Mouse (Mus musculus) lung, postnatal 14 days (tissue): ENCODE measurements around the gene Cdh6.

Source experiments
- DNase-seq: peaks from one replicate; pipeline ENCODE4 v3.0.0; 2021

The Cdh6 gene

GRCm38 (mm10) chr15:13155418-13155817, 18.1 kb downstream of the Cdh6 start:
- DNase-seq = no peak

GRCm38 (mm10) chr15:13141983-13142382, 31.5 kb downstream of the Cdh6 start:
- DNase-seq = no peak

GRCm38 (mm10) chr15:13139662-13140061, 33.8 kb downstream of the Cdh6 start:
- no peak for DNase-seq

GRCm38 (mm10) chr15:13137166-13137565, 36.3 kb downstream of the Cdh6 start:
- DNase-seq = peak; percentile 2

GRCm38 (mm10) chr15:13134086-13134485, 39.4 kb downstream of the Cdh6 start:
- DNase-seq = peak; percentile 11

GRCm38 (mm10) chr15:13133370-13133769, 40.1 kb downstream of the Cdh6 start:
- no peak for DNase-seq

- DNase-seq = no peak
Measured at GRCm38 (mm10) chr15:13132493-13132892, 41.0 kb downstream of the Cdh6 start.

- no peak for DNase-seq
Measured at GRCm38 (mm10) chr15:13130246-13130645, 43.2 kb downstream of the Cdh6 start.

GRCm38 (mm10) chr15:13100341-13100740, 73.1 kb downstream of the Cdh6 start:
- no peak for DNase-seq

GRCm38 (mm10) chr15:13097861-13098260, 75.6 kb downstream of the Cdh6 start:
- no peak for DNase-seq

GRCm38 (mm10) chr15:13095406-13095805, 78.1 kb downstream of the Cdh6 start:
- no peak for DNase-seq

GRCm38 (mm10) chr15:13094881-13095256, 78.6 kb downstream of the Cdh6 start:
- no peak for DNase-seq

GRCm38 (mm10) chr15:13093954-13094880, 79.3 kb downstream of the Cdh6 start:
- no peak for DNase-seq

GRCm38 (mm10) chr15:13092064-13092463, 81.4 kb downstream of the Cdh6 start:
- DNase-seq = no peak

GRCm38 (mm10) chr15:13088504-13089058, 84.9 kb downstream of the Cdh6 start:
- DNase-seq = peak; percentile 48

GRCm38 (mm10) chr15:13084746-13085145, 88.7 kb downstream of the Cdh6 start:
- no peak for DNase-seq

GRCm38 (mm10) chr15:13076908-13077669, 96.4 kb downstream of the Cdh6 start:
- no peak for DNase-seq

- no peak for DNase-seq
Measured at GRCm38 (mm10) chr15:13074047-13074446, 99.4 kb downstream of the Cdh6 start.

- no peak for DNase-seq
Measured at GRCm38 (mm10) chr15:13068213-13068516, 105.3 kb downstream of the Cdh6 start.

GRCm38 (mm10) chr15:13067429-13068212, 105.9 kb downstream of the Cdh6 start:
- DNase-seq = no peak

GRCm38 (mm10) chr15:13066765-13067164, 106.7 kb downstream of the Cdh6 start:
- no peak for DNase-seq

GRCm38 (mm10) chr15:13063633-13064032, 109.8 kb downstream of the Cdh6 start:
- no peak for DNase-seq

GRCm38 (mm10) chr15:13057728-13058127, 115.7 kb downstream of the Cdh6 start:
- DNase-seq = no peak
